Mouse (Mus musculus): ENCODE data around the gene Npepps. TPM values are rescaled to one million over a fixed set of nuclear protein-coding genes. Genes with fewer than 3 reads are reported as not detected.

Gene Npepps
- polyA plus RNA-seq, 1 experiment from 2014 or later: 114 TPM

DNA sequence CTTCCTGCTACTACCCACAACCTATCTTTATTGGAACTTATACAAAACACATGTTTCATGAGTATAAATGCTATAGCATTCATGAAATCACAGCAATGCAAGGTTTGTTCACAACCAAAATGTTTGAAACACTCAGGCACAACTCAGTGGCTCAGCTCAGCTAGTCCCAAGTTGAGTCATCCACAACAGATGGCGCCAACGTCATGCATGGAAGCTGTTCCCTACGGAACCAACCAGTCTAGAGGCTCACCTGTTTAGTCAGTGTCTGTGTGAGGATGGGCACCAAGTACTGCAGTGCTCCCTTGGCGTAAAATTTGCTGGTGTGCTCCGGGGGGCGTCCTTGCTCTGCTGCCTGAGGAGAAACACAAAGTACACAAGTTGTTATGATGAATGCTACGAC is 104.9 kb downstream of the Npepps start:
- no peak for TF ChIP-seq CTCF (IDR thresholded peaks at IDR 0.05)
- in situ Hi-C loops (cut with MboI; ENCODE audit: low pct_unique_long_range_greater_than_20kb): no loop called here
- H3K27me3 ChIP-seq: no peaks in the 10 kb centered on the region
- CTCF ChIA-PET: interaction anchor here (0.7 kb wide), 1 partner anchor 18 kb away, joined by 3 read pairs; no protein-coding TSS in a partner anchor
- ATAC-seq (no peak), DNase-seq (ENCODE audit: low read depth, low spot score) (no peak)
- POLR2A ChIA-PET: no interaction called here

DNA sequence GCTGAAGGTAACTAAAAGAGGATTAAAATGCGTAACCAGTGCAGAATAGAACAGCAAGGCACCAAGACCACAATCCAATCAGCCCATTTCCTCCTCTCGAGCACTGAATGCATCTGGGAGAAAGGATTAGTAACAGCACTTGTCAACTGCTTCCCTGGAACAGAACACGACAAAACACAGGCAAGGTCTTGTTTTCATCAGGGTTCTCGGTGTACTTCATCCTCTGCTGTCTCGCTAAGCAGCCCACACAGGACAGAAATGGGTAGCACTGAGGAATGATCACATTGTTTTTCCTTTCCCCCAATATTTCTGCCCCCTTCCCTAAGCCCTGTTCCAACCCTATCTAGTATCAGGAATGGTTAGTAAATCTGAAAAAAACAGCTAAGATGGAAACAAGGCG is 120.1 kb downstream of the Npepps start:
- DNase-seq (ENCODE audit: low read depth, low spot score) (no peak), ATAC-seq (no peak)
- no peaks in the 10 kb centered on the region for H3K27me3 ChIP-seq
- no peak for TF ChIP-seq CTCF (IDR thresholded peaks at IDR 0.05)
- ChIA-PET CTCF (no interaction called here), POLR2A (no interaction called here)
- in situ Hi-C loops (cut with MboI; ENCODE audit: low pct_unique_long_range_greater_than_20kb): no loop called here

DNA sequence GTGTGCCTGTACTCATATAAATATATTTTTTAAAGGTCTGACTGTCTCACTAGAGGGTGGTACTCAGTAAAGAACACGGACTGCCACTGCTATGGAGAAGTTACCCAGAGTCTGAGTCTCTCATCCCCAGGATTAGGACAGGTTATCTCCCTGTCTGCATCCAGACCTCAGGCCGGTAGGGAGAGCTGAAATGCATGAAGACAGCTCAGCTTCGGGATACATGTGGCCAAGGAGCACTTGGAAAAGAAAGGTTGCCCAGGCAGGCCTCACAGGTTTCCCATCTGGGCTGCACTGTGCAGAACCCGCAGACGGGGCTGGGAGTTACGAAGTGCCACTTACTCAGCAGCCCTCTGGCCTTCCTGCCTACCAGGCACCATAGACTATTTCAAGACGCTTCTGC is 123.4 kb downstream of the Npepps start:
- no peak for TF ChIP-seq CTCF (IDR thresholded peaks at IDR 0.05)

More for the DNA sequence above, 123.4 kb downstream of the Npepps start:
- ChIA-PET POLR2A (no interaction called here), CTCF (interaction anchor here (1.6 to 1.7 kb wide), 3 partner anchors 10 to 20 kb away, joined by 3 to 6 read pairs (median 4); no protein-coding TSS in a partner anchor)
- in situ Hi-C loops (cut with MboI; ENCODE audit: low pct_unique_long_range_greater_than_20kb): no loop called here
- ATAC-seq (no peak), DNase-seq (ENCODE audit: low read depth, low spot score) (no peak)
- H3K27me3 ChIP-seq: no peaks in the 10 kb centered on the region

Other genes with a start within 250 kb of the Npepps start
- gene Lrrc46, start 239.2 kb downstream of the Npepps start, polyA plus RNA-seq (2021): 5.4 TPM
- gene Mrpl10, start 239.1 kb downstream of the Npepps start, polyA plus RNA-seq (2021): 87.0 TPM
- gene Osbpl7, start 230.0 kb downstream of the Npepps start, polyA plus RNA-seq (2021): 11.1 TPM
- not detected for gene Tbx21, start 165.3 kb downstream of the Npepps start, polyA plus RNA-seq (2021)
- 2.8 TPM for gene Tbkbp1, start 129.1 kb downstream of the Npepps start, polyA plus RNA-seq (2021)
- 187 TPM for gene Kpnb1, start 92.8 kb downstream of the Npepps start, polyA plus RNA-seq (2021)
- gene Mrpl45, start 35.1 kb upstream of the Npepps start, polyA plus RNA-seq (2021): 43.5 TPM
- 0.09 TPM for gene Gpr179, start 71.4 kb upstream of the Npepps start, polyA plus RNA-seq (2021)
- gene Socs7, start 81.9 kb upstream of the Npepps start, polyA plus RNA-seq (2021): 21.7 TPM
- gene Arhgap23, start 134.9 kb upstream of the Npepps start, polyA plus RNA-seq (2021): 16.0 TPM
- gene 4933428G20Rik, start 219.7 kb upstream of the Npepps start, polyA plus RNA-seq (2021): 0.17 TPM

Measured in Patski (cell line).